Mouse (Mus musculus) ES-Bruce4 (cell line): ENCODE results near the gene Tnrc6c.

Source experiments
- CTCF ChIP-seq: IDR thresholded peaks from one replicate; pipeline ENCODE4 v1.8.1; 2011; ENCODE audit warnings: low read depth, low read length
- POLR2A ChIP-seq: IDR thresholded peaks from one replicate; pipeline ENCODE4 v1.8.1; 2011; ENCODE audit warnings: low read length; ENCODE audit not compliant: insufficient read depth

- TF ChIP-seq POLR2A, result no peak
- no peak for TF ChIP-seq CTCF
Measured at GRCm38 (mm10) chr11:117803166-117803688, 149.1 kb downstream of the Tnrc6c start.
